Mouse (Mus musculus): ENCODE measurements around the gene Cbr4. TPM values are rescaled to one million over a fixed set of nuclear protein-coding genes. Genes with fewer than 3 reads are reported as not detected.

The Cbr4 gene
- 10 to 100 TPM; 44.7 to 61.7 (median 50.0) TPM for total RNA-seq (2022)

DNA sequence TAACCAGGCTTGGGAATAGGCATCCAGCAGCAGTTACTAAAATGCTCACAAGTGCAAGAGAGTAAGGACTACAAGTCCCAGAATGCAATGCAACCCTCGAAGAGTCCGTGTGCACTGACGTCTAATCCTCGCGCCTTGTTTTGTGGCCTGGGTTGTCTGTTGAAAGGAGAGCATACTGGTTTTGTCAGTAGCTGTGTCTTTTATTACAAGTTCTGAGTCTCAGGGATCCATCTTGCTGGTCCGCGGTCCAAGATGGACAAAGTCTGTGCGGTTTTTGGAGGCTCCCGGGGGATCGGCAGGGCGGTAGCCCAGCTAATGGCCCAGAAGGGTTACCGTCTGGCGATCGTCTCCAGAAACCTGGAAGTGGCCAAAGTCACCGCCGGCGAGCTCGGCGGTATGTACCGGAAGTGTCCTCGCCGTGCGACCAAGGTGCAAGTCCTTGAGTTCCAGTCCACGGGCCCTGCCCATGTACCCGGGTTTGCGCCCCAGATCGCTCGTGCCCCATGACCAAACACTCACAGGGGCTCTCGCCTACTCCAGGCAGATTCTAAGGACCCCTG lies at the start of gene Cbr4:
Gene Cbr4, plus strand, starts transcription at position 138 of the 560 bp plus-strand sequence.
- peak; percentile 86 for DNase-seq

DNA sequence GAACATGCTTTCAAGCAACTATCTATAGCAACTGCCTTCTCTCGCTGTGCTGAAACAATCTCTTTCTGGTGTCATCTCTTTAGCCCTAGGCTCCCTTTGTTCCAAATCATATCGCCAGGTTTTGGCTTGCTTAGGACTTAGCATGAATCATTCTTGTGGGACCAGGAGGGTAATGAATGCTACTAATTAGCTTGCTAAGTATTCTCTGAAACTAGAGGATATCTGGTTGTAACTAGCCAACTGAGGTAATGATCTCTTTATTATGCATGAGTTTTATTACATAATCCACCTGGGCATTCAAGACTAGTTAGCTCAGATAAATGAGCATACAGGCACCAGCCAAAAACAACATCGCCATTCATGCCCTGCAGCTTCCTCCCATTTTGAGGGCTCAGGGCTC lies 44.5 kb upstream of the Cbr4 start:
- no peak for DNase-seq

DNA sequence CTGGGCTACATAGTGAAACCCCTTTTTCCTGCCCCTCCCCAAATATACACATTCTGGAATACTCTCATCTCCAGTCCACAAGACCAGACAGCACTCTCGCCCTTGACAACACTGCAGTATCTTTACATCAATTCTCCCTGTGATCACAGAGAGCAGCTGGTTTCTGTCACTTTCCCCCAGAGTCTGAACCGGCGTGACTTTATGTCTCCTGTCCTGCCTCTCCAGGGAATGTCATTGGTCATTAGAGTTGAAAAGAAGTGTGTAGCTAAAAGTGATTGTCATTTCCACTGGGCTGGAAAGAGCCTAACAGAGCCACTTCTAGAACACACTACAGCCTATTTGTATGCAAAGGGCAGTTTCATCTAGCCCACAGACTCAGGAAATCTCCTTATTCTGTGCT lies 43.2 kb upstream of the Cbr4 start:
- DNase-seq, result no peak

DNA sequence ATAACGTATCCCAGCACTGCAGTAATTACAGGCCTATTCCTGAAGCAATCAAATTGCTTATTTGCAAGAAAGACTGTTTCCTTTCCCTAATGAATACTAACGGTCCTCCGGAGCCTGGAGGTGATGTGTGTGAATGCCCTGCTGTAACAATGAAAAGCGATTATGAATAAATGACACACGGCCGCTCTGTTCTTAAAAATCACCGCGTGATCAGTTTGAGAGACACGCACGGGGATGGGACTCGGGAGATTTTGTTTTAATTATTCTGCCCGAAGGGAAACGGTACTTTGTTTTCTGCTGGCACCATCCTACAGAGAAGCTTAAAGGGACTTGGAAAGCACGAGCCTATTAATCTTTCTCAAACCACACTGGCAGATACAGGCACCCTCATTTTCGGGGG lies 41.2 kb upstream of the Cbr4 start:
- DNase-seq, result no peak

DNA sequence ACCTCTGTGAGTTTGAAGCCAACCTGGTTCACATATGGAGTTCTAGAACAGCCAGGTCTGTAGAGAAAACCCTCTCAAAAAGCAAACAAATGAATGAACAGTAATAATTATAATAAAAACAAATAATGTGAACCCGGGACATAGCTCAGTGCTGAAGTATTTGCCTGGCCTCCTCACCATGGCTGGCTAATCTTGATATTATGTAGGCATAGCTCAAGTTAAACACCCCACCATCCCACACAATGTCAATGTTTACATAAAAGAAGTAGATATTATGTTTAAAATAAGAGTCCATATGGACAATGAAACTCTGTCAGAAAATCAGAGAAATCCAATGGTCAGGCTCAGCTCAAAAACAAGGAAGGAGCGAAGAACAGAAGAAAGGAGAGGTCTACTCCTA lies 39.4 kb upstream of the Cbr4 start:
- DNase-seq, result no peak

DNA sequence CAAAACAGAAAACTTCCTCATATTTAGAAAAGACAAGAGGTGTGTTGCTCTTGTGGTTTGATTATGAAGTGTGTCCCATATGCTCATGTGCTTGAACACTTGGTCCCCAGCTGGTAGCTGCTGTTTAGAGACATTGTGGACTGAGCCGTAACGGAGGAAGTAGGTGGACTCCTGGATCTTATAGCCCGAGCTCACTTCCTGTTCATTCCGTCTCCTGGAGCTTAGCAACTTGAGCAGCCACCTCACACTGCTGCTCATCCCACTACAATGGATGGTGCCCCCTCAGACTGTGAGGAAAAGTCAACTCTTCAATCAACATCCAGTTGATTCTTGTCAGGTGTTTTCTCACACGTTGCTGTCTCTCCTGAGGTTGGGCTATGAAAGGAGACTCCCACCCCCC lies 38.7 kb upstream of the Cbr4 start:
- no peak for DNase-seq

DNA sequence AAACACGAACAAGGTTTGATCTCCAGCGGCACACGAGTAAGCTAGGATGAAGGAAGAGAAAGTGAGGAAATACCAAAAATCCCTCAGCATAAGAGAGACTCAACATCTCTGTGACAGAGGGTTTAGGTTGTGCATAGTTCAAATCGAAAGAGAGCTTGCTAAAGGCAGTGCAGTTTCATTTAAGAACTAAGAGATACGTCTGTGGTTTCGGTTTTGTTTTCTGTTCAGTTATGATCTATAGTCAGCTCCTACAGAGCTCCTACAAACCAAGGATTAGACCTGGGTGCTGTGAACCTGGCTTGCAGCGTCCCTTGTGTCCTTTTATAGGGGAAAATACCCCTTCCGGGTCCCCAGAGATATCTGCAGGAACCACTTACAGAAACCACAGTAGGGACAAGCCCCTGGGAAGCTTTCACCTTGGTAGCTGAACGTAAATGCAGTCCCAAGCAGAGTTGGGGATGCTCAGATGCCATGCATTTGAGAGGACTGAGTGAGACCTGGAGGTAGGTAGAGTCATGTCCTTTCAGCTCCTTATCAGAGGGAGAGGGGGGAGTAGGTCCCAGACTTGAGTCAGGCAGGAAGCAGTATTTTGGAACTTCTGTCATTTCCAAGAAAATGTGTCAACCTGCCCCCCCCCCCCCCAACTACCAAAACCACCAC lies 36.5 kb upstream of the Cbr4 start:
- no peak for DNase-seq

DNA sequence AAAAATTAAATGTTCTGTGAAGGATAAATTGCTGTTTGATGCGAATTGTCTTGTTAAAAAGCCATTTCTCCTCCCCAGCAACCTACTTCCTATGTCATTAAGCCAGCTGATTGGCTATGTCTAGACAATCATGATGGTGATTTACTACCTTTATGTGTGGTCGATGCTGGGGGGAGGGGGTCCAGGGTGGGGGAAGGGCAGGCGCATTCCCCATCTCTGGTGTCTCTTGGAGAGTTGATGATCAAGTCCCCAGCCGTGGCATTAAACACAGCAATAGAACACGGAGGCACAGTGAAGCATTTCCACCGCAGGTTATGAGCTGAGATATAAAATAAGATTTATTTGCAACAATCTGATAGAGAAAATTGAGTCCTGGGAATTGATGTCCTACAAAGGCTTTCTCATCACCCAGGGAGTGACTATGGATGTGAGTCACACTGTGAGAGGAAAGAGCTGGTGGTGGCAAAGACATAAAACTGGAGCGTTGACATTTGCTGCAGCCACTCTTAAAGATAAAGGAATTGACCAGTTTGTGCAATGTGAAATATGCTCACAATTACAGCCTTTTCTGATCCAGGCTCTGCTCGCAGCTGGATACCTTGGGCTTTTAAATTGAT lies 35.7 kb upstream of the Cbr4 start:
- no peak for DNase-seq

DNA sequence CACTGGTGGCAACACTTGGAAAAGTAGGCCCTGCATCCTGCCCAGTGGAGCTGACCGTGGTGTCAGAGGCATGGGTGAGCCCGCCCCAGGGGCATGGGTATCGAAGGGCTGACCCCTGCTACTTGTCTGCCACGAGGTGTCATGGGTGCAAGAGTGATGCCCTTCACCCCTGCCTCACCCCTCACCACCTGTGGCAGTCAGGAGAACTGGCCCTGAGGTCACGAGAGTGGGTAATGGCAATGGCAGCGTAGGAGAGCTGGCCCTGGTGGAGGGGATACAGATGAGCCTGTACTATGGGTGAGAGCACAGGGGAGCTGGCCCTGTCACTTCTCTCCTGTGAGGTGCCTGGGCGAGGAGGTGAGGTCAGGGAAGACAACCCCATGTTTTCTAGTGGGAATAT lies 27.8 kb upstream of the Cbr4 start:
- no peak for DNase-seq

DNA sequence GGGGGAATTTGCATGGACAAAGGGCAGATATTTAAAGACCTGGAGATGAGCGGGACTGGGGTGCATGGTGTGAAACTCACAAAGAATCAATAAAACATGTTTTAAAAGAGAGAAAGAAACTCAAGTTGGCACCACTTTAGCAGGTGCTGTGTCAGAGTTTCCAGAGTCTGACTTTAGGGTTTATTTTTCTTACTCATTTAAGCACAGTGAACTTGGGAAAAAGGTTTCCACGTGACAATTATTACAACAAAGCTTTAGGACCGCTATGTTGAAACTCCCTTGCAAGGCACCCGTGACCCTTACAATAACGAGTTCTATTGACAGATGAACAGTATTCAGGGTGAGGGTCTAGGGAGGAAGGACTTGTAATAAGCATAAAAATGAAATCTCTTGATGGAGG lies 25.3 kb upstream of the Cbr4 start:
- DNase-seq, result no peak

DNA sequence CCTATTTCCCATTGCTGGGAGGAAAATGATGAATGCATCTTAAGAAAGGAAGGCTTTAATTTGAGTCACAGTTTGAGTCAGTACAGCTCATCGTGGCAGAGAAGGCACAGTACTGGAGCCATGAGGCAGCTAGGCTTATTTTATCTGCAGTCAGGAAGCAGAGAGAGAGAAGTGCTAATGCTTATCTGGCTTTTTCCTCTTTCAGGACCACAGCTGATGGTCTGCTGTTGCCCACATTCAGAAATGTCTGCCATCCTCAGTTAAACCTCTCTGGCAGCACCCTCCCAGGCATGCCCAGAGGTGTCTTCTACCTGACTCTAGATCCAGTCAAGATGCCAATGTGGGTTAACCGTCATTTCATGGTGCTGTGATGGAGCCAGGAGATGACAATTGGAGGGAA lies 23.1 kb upstream of the Cbr4 start:
- DNase-seq, result no peak

DNA sequence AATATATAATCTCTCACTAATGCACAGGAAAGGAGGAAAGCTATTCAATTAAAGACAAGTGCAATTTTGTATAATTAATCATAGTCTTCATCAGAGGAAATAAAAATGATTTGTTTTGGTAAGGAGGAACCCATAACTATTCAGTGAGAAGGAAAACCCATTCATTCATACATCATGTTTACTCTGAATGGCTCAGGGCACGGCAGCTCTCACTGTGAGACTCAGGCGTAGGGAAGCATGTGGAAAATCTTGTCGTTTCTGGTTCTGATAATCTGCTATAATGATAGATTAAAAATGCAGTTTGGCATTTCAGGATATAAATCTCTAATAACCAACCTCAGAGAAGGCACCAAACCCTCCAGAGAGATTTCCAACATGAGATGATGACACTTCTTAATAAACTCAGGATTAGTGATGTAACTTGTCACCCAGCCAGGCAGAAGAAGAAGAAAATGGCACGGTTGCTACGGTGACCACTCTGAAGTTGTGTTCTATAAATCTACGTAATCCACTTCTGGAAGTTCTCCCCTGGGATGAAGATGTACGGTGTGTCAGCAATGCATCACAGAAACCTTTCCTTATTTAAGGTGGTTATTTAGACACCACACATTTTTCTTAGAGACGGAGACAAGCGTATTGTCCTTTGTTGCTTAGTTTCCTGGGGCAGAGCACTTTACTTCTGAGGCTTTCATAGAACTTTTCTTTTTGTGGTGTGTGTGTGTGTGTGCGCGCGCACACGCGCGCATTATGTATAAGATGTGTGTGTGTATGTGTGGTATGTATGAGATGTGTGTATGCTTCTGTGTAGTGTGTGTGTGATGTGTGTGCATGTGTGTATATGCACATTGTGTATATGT lies 20.6 kb upstream of the Cbr4 start:
- no peak for DNase-seq

DNA sequence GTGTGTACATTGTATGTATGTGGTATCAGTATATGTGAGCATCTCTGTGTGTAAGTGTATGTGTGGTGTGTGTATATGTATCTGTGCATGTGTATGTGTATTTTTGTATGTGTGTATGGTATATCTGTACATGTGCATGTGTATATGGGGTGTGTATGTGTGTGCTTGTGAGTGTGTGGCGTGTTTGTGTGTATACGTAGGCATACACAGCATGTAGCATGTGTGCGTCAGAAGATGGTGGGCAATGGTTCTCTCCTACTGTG lies 20.1 kb upstream of the Cbr4 start:
- no peak for DNase-seq

DNA sequence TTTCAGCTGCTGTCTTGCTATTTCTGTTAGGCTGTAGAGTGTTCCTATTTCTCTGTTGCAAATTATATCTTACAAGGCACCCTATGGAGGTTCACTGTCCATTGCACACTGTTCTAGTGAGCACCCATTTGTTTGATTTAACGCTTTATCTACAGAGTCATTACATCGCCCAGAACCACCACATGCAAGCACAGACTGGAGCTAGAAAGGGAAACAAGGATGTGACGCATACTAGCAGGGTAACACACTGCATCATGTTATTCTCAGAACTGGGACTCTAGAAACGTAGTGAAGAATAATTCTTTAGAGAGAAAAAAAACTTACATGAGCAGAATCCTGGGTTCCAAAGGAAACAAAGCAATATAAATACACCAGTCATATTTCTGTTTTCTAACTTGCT lies 17.3 kb upstream of the Cbr4 start:
- no peak for DNase-seq

DNA sequence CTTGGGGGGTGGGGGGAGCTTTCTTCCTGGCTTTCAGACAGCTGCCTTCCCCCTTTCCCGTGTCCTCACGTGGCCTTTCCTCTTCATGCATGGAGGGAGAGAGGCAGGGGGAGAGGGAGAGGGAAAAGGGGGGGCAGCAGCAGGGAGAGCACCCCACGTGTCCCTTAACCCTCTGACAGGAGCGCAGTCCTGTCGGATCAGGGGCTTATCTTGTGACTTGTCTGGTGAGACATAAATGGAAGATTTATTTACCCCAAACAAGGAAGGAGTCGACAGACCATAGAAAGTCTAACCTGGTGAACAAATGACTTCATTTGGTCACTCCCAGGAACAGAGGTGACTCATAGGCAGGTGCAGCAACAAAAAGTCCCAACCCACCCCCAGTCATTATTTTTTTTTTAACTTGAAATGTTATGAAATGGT lies 12.3 kb upstream of the Cbr4 start:
- DNase-seq, result no peak

DNA sequence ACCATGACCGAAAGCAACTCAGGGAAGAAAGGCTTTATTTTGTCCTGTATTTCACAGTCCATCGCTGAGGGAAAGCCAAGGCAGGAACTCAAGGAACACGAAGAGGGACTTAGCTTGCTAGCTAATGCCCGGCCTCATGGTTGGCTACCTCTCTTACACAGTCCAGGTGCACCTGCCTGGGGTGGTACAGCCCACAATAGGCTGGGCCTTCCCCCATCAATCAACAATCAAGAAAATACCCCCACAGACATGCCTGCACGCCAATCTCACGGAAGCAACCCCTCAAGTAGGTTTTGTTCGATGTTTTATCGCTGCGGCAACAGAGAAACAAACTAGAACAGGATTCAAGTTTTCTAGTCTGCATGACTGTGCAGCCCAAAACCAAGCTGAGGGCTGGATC lies 11.4 kb upstream of the Cbr4 start:
- DNase-seq, result no peak

DNA sequence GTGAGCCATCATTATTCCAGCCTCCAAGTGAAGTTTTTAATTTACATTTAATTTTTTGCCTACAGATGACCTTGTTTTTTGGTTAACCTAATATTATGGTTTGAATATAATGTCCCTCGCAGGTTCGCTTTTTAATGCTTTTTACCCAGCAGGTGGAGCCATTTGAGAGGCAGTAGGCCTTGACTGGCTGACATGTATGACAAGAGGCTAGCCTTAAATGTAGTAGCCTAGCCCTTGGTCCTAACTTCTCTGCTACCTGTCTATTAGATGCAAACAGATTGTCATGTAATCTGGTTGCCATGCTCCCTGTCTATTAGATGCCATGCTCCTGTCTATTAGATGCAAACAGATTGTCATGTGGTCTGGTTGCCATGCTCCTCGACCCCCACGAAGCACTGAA lies 9.4 kb upstream of the Cbr4 start:
- DNase-seq, result no peak

DNA sequence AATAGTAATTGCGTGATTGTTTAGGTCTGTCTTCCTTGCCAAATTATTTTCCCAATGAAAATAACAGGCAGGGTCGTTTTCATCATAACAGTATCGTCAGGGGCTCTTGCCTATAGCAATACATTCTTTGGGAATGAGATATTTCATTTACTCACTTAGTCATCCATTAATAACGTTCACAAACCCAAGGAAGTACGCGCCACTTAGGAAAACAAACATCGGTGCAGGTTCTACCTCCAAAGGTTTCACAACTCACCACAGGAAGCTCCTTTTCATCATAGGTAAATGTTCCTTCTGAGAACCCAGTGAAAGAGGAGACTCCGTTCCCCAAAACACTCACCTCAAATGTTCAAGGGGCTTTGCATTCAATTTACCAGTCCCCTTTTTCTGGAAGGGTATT lies 8.7 kb upstream of the Cbr4 start:
- no peak for DNase-seq

DNA sequence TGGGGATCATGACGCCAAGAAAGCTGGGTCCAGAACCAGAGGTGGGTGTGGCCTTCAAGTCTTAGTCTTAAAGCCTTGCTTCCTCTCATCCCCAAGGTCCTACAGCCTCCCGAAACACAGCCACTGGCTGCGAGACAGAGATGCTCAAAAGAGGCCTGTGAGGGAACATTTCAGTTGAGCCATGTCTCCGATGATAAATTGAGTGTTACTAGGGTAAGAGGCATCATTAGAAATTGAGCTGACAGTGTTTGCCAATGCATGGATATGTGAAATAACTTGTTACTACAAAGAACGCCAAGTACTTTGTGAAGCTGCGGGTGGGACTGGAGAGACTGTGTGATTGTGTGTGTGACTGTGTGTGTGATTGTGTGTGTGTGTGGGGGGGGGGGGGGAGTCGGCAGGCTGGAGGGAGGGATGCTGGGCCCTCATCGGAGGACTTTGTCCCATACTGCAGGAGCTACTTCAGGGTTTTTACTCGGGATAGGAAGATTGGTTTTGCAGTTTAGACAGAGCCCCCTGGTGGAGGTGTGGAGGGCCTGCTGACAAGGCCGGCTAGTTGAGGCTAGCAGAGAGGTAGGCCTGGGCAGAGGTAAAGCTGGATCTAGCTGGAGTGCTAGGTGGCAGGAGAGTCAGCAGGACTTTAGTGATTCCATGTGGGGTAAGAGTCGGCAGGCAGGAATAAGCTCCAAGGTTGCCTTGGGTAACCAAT lies 7.9 kb upstream of the Cbr4 start:
- DNase-seq, result peak; percentile 22

DNA sequence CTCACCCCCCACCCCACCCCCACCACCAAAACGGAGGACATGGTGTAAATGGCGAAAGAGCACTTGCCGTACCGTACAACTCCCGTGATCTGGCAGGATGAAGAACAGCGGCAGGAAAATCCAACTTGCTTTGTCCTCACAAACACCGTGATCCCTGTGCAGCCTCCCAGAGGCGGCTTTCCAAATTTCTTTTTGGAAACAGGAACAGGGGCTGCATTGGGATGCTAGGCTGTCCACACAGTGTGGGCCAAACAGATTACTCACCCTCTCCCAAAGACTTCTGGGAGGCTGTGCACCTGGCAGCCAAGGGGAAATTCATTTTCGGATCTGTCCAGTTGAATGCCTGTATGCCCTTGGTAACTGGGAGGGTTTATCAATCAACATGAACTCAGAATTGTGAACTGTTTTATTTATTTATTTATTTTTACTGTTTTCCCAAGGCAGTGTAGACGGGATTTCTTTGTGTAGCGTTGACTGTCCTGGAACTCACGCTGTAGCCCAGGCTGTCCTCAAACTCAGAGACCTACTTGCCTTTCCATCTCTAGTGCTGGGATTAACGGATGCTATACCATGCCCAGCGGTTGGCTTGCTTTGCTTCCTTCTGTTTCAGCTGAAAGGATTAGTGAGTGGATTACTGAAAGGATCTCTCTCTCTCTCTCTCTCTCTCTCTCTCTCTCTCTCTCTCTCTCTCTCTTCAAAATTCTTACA lies 7.1 kb upstream of the Cbr4 start:
- no peak for DNase-seq

DNA sequence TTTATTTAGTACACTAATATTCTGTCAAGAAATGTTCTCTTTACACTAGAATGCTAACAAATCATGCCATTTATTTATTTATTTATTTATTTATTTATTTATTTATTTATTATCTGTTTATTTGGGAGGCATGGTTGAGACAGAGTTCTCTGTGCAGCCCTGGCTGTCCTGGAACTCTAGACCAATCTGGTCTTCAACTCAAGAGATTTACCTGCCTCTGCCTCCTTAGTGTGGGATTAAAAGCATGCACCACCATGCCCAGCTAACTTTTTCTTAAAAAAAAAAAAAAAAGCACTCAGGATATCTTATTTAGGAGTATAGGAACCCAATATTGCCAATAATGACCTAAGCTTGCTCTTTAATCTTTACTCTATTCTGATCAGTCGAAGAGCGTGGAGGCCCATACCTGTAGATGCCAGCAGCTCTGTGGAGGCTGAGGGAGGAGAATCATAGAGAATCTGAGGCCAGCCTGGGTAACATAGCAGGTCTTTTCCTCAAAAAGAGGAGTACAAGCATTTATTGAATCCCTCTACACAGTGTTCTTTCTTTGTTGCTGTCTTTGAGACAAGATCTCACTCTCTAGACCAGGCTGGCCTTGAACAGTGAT lies 508 bp upstream of the Cbr4 start:
- DNase-seq, result no peak

DNA sequence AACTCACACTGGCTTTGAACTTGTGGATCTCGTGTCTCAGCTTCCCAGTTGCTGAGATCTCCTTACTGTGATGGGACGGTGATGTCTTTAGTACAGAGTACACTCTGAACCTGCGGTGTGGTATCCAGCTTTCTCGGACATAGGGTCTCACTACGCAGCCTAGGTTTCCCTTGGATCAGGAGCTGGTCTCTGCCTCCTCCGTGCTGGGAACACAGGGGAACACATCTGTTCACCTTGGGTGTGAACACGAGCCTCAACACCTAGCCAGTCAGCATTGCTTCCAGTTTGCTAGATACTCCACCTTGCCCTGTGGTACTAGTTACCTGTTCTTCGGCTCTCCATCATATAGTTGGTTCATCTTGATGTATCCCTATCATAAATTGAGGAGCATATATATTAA lies 1.1 kb downstream of the Cbr4 start:
- DNase-seq, result no peak

Measured in adrenal gland, adult 8-10 months (tissue).